14 mouse cellular contexts compared by ENCODE assay signal in the genomic region with DNA sequence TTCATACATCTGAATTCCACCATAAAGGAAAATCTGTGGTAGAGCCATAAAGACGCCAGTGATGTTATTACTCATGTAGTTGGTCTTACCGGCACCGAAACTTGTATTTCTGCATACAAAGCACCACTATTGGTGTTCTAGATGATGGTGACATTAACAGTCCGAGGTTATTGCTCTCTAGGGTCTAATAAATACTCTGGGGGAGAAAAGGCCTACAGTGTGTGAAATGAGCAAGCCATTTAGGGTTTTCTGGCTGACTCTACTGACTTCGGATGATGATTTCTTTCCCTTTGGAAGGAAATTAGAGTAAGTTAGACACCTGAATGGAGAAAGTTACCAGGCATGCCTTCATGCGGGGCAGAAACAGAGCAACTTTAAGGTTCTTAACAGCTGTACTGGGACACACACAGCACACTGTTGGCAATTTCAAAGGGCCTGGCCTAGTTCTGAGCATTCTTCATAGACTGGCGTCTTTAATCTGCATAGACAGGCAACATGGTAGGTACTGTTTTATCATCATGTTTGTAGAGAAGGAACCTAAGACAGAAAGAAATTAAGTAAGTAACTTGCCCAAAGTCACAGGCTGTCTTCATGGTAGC.
"Had no signal": no experiment of that assay in that cellular context is flagged by ENCODE, and none has a peak within 500 bp of the region (broad histone marks: within the 10 kb centered on the region; RNA-seq: fewer than 3 reads in every experiment).

No protein-coding gene starts in this region.

- H3K4me1 ChIP-seq: megakaryocyte, embryonic 14.5 days; midbrain, embryonic 12.5 days; neural tube, embryonic 12.5 days; stomach, embryonic 15.5 days had no signal

- DNase-seq: lung, adult 18-20 months; lung, embryonic 14.5 days; lung, postnatal 10 days; lung, postnatal 36 days; midbrain, embryonic 14.5 days; right cerebral cortex, postnatal 14 days; thymus, adult 2 months; thymus, postnatal 36 days had no signal

- H3K9me3 ChIP-seq: midbrain, embryonic 12.5 days; neural tube, embryonic 12.5 days; stomach, embryonic 15.5 days had no signal

- H3K36me3 ChIP-seq: midbrain, embryonic 12.5 days; neural tube, embryonic 12.5 days; stomach, embryonic 15.5 days had no signal

- H3K27me3 ChIP-seq: megakaryocyte, embryonic 14.5 days; stomach, embryonic 15.5 days had no signal

- H3K4me3 ChIP-seq: megakaryocyte, embryonic 14.5 days; midbrain, embryonic 12.5 days; neural tube, embryonic 12.5 days; stomach, embryonic 15.5 days had no signal

- H3K27ac ChIP-seq: macrophage; midbrain, embryonic 12.5 days; neural tube, embryonic 12.5 days; stomach, embryonic 15.5 days; stomach, postnatal 0 days had no signal

- H3K4me2 ChIP-seq: lung, embryonic 14.5 days; midbrain, embryonic 12.5 days; neural tube, embryonic 12.5 days; stomach, embryonic 15.5 days had no signal

- H3K9ac ChIP-seq: lung, embryonic 14.5 days; midbrain, embryonic 12.5 days; neural tube, embryonic 12.5 days; stomach, embryonic 15.5 days had no signal
